Mouse (Mus musculus): ENCODE measurements around the gene Crhr2.
A peak's percentile ranks its signal among the peaks of the same experiment; 100 is the strongest.

Crhr2 gene

GRCm38 (mm10) chr6:55123056-55123455 lies 9.8 kb downstream of the Crhr2 start:
- no peak for DNase-seq (ENCODE audit: low read depth)

- DNase-seq (ENCODE audit: low read depth): no peak
Observed at GRCm38 (mm10) chr6:55117325-55118109, 15.3 kb downstream of the Crhr2 start.

GRCm38 (mm10) chr6:55108358-55108757 lies 24.5 kb downstream of the Crhr2 start:
- peak; percentile 52 for DNase-seq (ENCODE audit: low read depth)

GRCm38 (mm10) chr6:55098603-55099002 lies 34.2 kb downstream of the Crhr2 start:
- no peak for DNase-seq (ENCODE audit: low read depth)

- DNase-seq (ENCODE audit: low read depth): no peak
Observed at GRCm38 (mm10) chr6:55098030-55098429, 34.8 kb downstream of the Crhr2 start.

- no peak for DNase-seq (ENCODE audit: low read depth)
Observed at GRCm38 (mm10) chr6:55093431-55094146, 39.2 kb downstream of the Crhr2 start.

GRCm38 (mm10) chr6:55091396-55091795 lies 41.4 kb downstream of the Crhr2 start:
- no peak for DNase-seq (ENCODE audit: low read depth)

- peak; percentile 24 for DNase-seq (ENCODE audit: low read depth)
Observed at GRCm38 (mm10) chr6:55090639-55091038, 42.2 kb downstream of the Crhr2 start.

- no peak for DNase-seq (ENCODE audit: low read depth)
Observed at GRCm38 (mm10) chr6:55087355-55087754, 45.5 kb downstream of the Crhr2 start.

- DNase-seq (ENCODE audit: low read depth): no peak
Observed at GRCm38 (mm10) chr6:55082261-55083051, 50.4 kb downstream of the Crhr2 start.

GRCm38 (mm10) chr6:55081379-55081778 lies 51.4 kb downstream of the Crhr2 start:
- DNase-seq (ENCODE audit: low read depth): no peak

GRCm38 (mm10) chr6:55076561-55077255 lies 56.1 kb downstream of the Crhr2 start:
- DNase-seq (ENCODE audit: low read depth): no peak

- DNase-seq (ENCODE audit: low read depth): no peak
Observed at GRCm38 (mm10) chr6:55065903-55066302, 66.9 kb downstream of the Crhr2 start.

GRCm38 (mm10) chr6:55064477-55064827 lies 68.4 kb downstream of the Crhr2 start:
- DNase-seq (ENCODE audit: low read depth): no peak

- no peak for DNase-seq (ENCODE audit: low read depth)
Observed at GRCm38 (mm10) chr6:55063793-55064476, 68.9 kb downstream of the Crhr2 start.

- DNase-seq (ENCODE audit: low read depth): no peak
Observed at GRCm38 (mm10) chr6:55062200-55062599, 70.6 kb downstream of the Crhr2 start.

- DNase-seq (ENCODE audit: low read depth): no peak
Observed at GRCm38 (mm10) chr6:55061328-55061727, 71.5 kb downstream of the Crhr2 start.

GRCm38 (mm10) chr6:55060241-55060825 lies 72.5 kb downstream of the Crhr2 start:
- DNase-seq (ENCODE audit: low read depth): no peak

GRCm38 (mm10) chr6:55057427-55057826 lies 75.4 kb downstream of the Crhr2 start:
- DNase-seq (ENCODE audit: low read depth): peak; percentile 31

- DNase-seq (ENCODE audit: low read depth): no peak
Observed at GRCm38 (mm10) chr6:55054491-55054890, 78.3 kb downstream of the Crhr2 start.

GRCm38 (mm10) chr6:55049186-55049585 lies 83.6 kb downstream of the Crhr2 start:
- no peak for DNase-seq (ENCODE audit: low read depth)

Data from induced T-regulatory cell, adult 2 months (primary cell).